Mouse (Mus musculus) urinary bladder, postnatal 25 days (tissue): ENCODE measurements around the gene Sall4.
A peak's percentile ranks its signal among the peaks of the same experiment; 100 is the strongest.
"Not testable (repeated sequence)": the region's sequence is repeated elsewhere in the genome, so short reads cannot be mapped to it uniquely, and the experiment has no call there.

ENCODE experiments used
- DNase-seq: peaks from one replicate; pipeline ENCODE4 v3.0.0; 2022; ENCODE audit warnings: low spot score

Sall4 gene

GRCm38 (mm10) chr2:168744406-168744805 is 23.3 kb downstream of the Sall4 start:
- not testable (repeated sequence) for DNase-seq

DNA sequence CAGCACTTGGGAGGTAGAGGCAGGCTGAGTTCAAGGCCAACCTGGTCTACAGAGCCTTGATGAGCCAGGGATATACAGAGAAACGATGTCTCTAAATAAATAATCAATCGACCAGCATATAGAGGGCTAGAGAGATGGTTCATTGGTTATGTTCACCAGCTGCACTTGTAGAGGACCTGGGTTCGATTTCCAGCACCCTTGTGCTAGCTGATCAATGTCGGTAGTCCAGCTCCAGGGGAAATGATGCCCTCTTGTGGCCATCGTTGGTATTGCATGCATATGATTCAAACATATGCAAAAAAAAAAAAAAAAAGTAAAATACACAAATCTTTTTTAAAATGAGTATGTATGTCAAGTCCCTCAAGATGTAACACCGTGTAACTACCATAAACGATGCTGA is 25.1 kb downstream of the Sall4 start:
- peak; percentile 60 for DNase-seq

DNA sequence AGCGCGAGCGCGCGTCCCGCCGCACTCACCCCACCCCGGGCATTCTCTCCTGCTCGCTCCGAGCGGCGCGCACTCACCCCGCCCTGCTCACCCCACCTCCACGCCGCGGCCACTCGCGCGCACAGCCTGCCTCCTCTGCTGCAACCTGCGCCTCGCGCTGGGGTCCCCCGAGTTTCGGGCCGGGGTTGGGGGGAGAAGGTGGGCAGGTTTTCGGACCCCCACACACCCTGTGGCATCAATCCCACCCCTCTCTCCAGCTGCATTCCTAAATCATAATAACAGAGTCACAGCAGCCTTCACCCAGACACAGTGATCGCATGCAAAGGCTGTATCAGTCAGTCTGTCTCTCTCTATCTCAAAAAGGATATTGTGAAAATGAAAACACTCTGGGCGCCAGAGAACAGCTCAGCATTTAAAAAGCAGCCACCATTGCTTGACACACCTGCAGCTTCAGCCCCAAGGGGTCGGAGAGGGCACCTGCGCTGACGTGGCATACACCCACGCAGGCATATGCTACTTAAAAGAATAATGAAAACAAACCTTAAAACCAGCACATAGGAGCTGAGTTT is 25.6 kb downstream of the Sall4 start, which contains the start of gene Atp9a:
Atp9a (minus strand) TSS at position 351 of the 569 bp plus-strand sequence.
- DNase-seq: peak; percentile 58

DNA sequence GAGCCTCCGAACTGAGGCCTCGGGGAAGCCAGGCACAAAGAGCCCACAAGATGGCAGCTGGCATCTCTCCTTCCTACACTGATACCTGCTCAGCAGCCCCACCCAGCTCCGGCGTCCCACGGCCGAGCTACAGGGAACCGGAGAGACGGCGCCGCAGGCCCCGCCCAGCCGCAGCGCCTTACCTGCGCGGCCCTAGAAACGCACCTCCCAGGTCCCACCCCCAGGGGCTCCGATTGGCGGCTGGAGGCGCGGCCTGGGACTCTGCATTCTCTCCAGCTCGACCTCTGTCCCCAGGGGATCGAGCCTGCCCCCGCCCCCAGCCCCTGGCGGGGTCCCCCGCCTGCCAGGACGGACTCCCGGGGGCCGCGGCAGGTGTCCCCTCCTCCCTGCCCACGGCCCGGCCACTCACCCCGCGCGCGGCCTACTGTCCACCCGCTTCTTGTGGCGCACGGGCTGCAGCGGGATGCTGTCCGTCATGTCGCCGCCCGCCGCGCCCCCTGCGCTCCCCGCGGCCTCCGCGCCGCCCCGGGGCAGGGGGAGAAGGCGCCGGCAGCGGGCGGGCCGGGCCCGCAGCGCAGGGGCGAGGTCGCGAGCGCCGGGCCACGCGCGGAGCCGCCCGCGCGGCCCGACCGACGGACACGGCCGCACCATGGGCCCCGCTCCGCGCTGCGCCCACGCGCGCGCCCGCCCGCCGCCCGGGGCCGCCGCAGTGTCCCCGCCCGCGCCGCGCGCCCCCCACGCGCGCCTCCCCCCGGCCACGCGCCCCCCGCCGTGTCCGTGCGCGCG is 26.3 kb downstream of the Sall4 start:
- peak; percentile 69 for DNase-seq

GRCm38 (mm10) chr2:168740496-168740895 is 27.2 kb downstream of the Sall4 start:
- no peak for DNase-seq

DNA sequence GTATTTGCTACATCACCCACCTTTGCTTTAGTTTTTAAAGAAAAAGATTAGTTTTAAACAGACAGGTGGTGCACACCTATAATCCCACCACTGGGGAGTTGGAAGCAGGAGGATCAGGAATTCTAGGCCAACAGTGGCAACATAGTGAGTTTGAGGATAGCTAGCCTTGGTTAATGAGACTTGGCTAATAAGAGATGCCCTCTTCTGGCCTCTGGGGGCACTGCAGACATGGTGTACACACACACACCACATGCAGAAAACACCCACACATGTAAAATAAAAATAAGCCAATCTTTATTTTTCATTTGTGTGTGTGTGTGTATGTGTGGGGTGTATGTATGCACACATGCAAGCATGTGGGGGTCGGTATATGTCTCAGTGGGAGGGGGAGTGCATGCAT is 28.9 kb downstream of the Sall4 start:
- no peak for DNase-seq

DNA sequence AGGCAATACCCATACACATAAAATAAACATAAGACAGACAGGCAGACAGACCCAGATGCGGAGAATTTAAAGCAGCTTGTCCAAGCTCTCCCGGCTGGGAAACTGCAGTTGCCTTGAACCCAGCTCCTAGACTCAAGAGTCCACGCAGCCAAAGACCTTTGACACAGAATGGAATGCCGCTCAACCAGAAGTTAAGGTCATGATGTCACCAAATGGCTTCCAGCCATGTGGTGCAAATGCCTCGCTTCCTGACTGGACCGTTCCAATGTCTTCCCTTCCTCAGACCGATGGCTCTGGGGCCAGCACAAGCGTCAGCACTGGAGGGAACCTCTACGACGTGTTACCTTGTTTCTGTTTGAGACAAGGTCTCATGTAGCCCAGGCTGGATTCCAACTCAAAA is 29.9 kb downstream of the Sall4 start:
- no peak for DNase-seq

GRCm38 (mm10) chr2:168734023-168734422 is 33.7 kb downstream of the Sall4 start:
- DNase-seq: no peak

- no peak for DNase-seq
Observed at GRCm38 (mm10) chr2:168731258-168731657, 36.5 kb downstream of the Sall4 start.

- no peak for DNase-seq
Observed at GRCm38 (mm10) chr2:168729736-168730135, 38.0 kb downstream of the Sall4 start.

GRCm38 (mm10) chr2:168728045-168728444 is 39.7 kb downstream of the Sall4 start:
- DNase-seq: no peak

DNA sequence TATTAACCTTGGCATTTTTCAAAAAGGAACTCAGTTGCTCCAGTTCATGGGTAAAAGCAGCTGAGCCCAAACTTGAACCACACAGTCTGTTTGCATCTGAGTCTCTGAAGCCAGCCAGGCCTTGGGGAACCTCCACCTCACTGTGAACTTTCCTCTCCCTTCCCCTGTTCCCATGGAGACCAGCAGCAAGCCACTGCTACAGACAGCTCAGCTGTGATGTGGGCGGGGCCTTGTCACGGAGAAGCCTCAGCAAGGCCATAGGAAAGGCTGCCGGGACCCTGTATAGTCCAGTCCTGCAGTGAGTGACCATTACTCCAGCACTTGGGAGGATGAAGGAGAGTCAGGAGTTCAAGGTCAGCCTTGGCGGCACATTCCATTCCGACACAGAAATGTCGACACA is 41.7 kb downstream of the Sall4 start:
- DNase-seq: no peak

- no peak for DNase-seq
Observed at GRCm38 (mm10) chr2:168721313-168721712, 46.4 kb downstream of the Sall4 start.

DNA sequence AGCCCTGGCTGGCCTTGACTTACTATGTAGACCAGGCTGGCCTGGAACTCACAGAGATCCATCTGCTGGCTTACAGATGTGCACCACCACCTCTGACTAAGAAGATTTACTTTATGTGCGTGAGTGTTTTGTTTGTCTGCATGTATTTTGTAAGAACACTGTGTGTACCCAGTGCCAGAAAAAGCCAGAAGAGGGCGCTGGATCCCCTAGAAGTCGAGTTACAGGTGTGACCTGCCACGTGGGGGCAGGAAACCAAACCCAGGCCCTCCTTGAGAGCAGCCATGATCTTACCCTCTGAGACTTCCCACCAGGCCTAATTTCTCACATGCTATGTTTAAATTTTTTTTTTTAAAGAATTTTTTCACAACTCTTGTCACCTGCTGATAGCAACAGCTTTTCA is 48.0 kb downstream of the Sall4 start:
- DNase-seq: no peak

DNA sequence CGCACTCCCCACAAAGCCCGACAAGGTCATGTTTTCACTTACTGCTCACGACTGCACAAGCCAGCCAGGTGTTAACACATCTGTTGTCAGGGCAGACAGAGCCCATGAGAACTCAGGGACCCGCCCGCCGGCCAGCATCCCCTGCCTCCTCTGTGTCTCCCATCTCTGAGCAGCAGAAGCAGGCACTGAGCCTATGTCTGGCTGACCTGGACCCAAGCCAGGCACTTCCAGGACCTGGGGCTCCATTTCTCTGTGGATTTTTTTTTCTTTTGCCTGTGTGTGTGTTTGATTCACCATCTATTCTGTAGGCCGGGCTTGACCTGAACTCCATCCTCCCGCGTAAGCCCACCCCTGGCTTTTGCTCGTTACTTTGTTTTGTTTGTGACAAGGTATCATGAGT is 49.0 kb downstream of the Sall4 start:
- DNase-seq: no peak

GRCm38 (mm10) chr2:168718267-168718666 is 49.5 kb downstream of the Sall4 start:
- DNase-seq: no peak

GRCm38 (mm10) chr2:168712199-168713176 is 55.3 kb downstream of the Sall4 start:
- no peak for DNase-seq

DNA sequence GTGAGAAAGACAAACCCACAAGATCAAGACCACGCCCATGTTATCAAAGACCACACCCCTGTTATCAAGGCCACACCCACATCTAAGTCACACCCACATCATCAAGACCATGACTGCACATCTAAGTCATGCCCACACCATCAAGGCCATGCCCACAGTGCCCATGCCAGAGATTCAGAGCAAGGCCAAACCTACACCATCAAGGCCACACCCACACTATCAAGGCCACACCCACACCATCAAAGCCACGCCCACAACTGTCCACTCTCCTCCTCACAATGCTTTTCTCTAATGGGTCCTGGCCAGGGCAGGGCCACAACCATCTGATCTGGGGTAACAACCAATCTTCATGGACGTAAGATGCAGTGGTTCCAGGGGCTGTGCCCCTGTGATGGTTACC is 56.8 kb downstream of the Sall4 start:
- DNase-seq: no peak

GRCm38 (mm10) chr2:168707766-168708165 is 60.0 kb downstream of the Sall4 start:
- no peak for DNase-seq

DNA sequence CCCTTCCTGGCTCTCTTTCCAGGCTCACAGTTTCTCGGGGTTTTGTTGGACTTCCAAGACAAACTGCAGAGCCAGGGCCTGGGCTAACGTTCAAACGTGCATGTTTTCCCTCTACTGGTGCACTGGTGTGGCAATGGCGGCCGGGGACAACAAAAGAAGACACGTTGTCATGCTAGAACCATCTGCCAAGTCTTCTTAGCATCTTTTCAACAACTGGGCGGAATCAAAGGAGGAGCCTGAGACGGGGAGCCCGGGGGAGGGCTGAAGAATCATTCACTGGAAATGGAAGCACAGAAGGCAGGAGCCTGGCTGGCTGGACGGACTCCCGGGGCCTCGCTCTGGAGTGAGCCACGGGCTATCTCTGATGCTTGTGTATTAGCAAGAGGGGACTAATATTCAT is 65.5 kb downstream of the Sall4 start:
- no peak for DNase-seq
